Mouse (Mus musculus): ENCODE measurements around the gene Cdc123. TPM values are rescaled to one million over a fixed set of nuclear protein-coding genes. Genes with fewer than 3 reads are reported as not detected.

Gene Cdc123
- 277 and 297 TPM in 2 replicates for polyA plus RNA-seq (2015; fragmentation: Nextera tagmentation; extraction: Ambion mirVana)

DNA sequence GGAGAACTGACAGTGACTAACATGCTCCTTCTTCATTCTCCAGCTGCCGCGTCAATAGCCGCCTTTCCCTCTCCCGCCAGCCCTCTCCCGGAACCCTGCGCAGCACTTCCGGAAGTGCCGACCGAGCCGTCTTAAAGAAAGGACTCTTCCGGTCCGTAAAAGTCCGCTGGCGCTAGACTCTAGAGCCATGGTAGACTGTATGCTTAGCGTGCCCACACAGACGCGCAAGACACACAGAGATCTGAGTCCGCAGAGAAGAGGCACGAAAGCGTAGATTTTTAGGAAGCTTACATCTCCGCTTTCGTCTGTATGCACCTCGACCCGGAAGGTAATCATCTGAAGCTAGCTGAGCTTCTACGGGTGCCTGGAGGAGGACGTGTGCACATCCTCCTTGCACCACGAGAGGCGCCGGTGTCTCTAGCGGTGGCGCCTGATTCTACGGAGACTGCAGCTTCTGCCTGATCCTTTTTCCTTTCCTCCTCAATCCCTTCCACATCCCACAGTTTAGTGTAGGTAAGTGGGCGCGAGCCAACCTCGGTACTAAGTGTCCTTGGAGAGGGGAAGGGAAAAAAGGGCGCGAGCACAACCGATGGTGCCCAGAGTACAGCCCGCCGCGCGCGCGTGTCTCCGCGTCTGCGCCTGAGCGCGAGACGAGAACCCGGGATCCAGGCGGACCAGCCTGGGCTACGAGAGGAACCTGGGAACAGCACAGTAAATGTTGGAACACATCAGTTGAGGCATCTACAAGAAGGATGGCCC lies at the start of gene Cdc123, which contains the start of gene Nudt5:
Gene Cdc123 (minus strand): TSS at position 292 of the 759 bp plus-strand sequence.
Gene Nudt5 (plus strand): TSS at position 147 of the 759 bp plus-strand sequence.
- Histone ChIP-seq H3K27ac (peak within 1 kb of the TSS; percentile 96), H3K4me3 (replicated peaks) (peak within 1 kb of the TSS; percentile 83), H3K36me3 (peaks cover 14% of the 10 kb centered on the region), H3K9ac (peak within 1 kb of the TSS; percentile 79), H3K4me2 (peak within 1 kb of the TSS; percentile 52), H3K4me1 (peaks cover 6% of the 10 kb centered on the region; the same call in 1 of the 2 replicates), H3K9me3 (no peaks in the 10 kb centered on the region), H3K27me3 (replicated peaks) (no peaks in the 10 kb centered on the region)
- under 1% methylated on average over 53 of the region's 53 CpGs for WGBS
- ATAC-seq (ENCODE audit: insufficient read depth, low FRiP score, low read depth): peak; percentile 94

DNA sequence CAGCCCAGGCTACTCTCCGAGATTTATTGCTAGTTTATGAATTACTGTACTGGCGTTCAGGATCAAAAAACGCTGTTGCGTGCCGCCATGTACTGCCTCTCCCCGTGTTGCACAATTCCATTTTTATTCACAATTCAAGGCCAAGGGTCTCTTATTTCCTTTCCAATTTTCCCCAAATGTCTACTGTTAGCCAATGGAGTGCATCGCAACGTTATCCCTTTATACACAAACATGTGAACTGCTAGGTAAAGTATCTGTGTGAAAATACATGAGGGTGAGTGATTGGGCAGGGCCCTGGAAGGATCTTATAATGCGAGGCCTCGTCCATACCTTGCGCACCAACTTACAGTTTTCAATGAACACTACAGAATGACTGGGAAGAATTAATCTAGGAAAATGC lies 49.3 kb upstream of the Cdc123 start:
- Histone ChIP-seq H3K4me2 (peak overlapping the region; percentile 66), H3K27me3 (replicated peaks) (no peaks in the 10 kb centered on the region), H3K9me3 (no peaks in the 10 kb centered on the region), H3K4me1 (peaks cover 9% of the 10 kb centered on the region), H3K4me3 (replicated peaks) (peak overlapping the region; percentile 94), H3K9ac (peak overlapping the region; percentile 92; the same call in 1 of the 2 replicates), H3K36me3 (peaks cover 5% of the 10 kb centered on the region; the same call in 1 of the 2 replicates), H3K27ac (peak overlapping the region; percentile 92; the same call in 1 of the 2 replicates)
- 28% methylated on average over 11 of the region's 11 CpGs for WGBS
- no peak for ATAC-seq (ENCODE audit: insufficient read depth, low FRiP score, low read depth)

GRCm38 (mm10) chr2:5889412-5889811 lies 44.4 kb upstream of the Cdc123 start:
- H3K27ac ChIP-seq: no peak overlapping the region
- WGBS: 50% methylated on average over 2 of the region's 2 CpGs
- peaks cover 29% of the 10 kb centered on the region for H3K36me3 ChIP-seq
- H3K9ac ChIP-seq: no peak overlapping the region
- ATAC-seq (ENCODE audit: insufficient read depth, low FRiP score, low read depth): no peak
- H3K4me2 ChIP-seq: no peak overlapping the region
- no peaks in the 10 kb centered on the region for H3K9me3 ChIP-seq
- no peaks in the 10 kb centered on the region for H3K27me3 ChIP-seq (replicated peaks)
- H3K4me1 ChIP-seq: peaks cover 8% of the 10 kb centered on the region
- H3K4me3 ChIP-seq (replicated peaks): no peak overlapping the region

- H3K27ac ChIP-seq: no peak overlapping the region
- H3K4me3 ChIP-seq (replicated peaks): no peak overlapping the region
- peaks cover 5% of the 10 kb centered on the region; the same call in 1 of the 2 replicates for H3K4me1 ChIP-seq
- no peaks in the 10 kb centered on the region for H3K27me3 ChIP-seq (replicated peaks)
- no peak overlapping the region for H3K4me2 ChIP-seq
- no peak for ATAC-seq (ENCODE audit: insufficient read depth, low FRiP score, low read depth)
- no peak overlapping the region for H3K9ac ChIP-seq
- H3K36me3 ChIP-seq: peaks cover 31% of the 10 kb centered on the region
- 78% methylated on average over 5 of the region's 5 CpGs for WGBS
- no peaks in the 10 kb centered on the region for H3K9me3 ChIP-seq
Observed at GRCm38 (mm10) chr2:5888865-5889264, 43.9 kb upstream of the Cdc123 start.

DNA sequence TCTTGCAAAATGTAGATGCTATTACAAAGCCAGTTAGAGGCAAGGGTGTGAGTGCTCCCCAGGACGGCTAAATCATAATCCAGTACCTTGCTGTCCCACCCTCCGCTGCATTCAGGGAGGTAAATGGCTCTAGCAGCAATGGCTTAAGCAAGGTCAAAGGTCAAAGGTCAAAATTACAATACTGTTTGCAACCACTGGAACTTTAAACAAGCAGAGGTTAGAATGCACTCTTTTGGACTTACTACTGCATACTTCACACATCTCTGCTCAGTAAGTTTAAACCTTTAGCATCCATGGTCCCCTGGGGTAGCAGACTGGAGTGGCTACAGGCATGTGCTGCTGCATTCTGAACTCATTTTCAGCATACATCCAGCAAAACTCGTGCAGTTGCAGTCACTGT lies 32.5 kb upstream of the Cdc123 start:
- no peak overlapping the region for H3K27ac ChIP-seq
- no peaks in the 10 kb centered on the region for H3K27me3 ChIP-seq (replicated peaks)
- no peak for ATAC-seq (ENCODE audit: insufficient read depth, low FRiP score, low read depth)
- no peaks in the 10 kb centered on the region for H3K4me1 ChIP-seq
- H3K9ac ChIP-seq: no peak overlapping the region
- H3K4me2 ChIP-seq: no peak overlapping the region
- no peaks in the 10 kb centered on the region for H3K9me3 ChIP-seq
- no peak overlapping the region for H3K4me3 ChIP-seq (replicated peaks)
- peaks cover 45% of the 10 kb centered on the region for H3K36me3 ChIP-seq
- 64% methylated on average over 3 of the region's 3 CpGs for WGBS

GRCm38 (mm10) chr2:5869746-5870145 lies 24.8 kb upstream of the Cdc123 start:
- H3K36me3 ChIP-seq: peaks cover 40% of the 10 kb centered on the region
- 89% methylated on average over 5 of the region's 5 CpGs for WGBS
- no peak overlapping the region for H3K4me3 ChIP-seq (replicated peaks)
- no peak overlapping the region for H3K9ac ChIP-seq
- H3K27me3 ChIP-seq (replicated peaks): no peaks in the 10 kb centered on the region
- H3K9me3 ChIP-seq: no peaks in the 10 kb centered on the region
- no peak overlapping the region for H3K27ac ChIP-seq
- no peak for ATAC-seq (ENCODE audit: insufficient read depth, low FRiP score, low read depth)
- no peak overlapping the region for H3K4me2 ChIP-seq
- no peaks in the 10 kb centered on the region for H3K4me1 ChIP-seq

DNA sequence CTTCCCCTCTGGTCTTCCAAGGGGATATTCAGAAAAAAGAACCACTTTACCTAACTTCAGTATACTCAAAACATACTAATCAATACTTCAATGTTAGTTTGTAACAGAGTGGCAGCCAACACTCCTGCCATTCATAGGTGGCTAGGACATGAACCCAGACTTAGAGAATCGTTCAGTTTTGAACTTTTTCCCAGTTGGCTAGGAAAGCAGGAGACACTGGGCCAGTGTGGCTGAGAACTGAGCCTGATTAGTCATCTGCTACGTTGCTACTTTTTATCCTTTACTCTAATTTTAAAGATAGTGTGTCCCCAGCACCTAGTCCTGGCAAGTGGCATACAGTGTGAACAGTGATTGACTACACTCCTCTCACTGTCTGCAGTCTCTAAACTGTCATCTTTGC lies 22.7 kb upstream of the Cdc123 start:
- no peaks in the 10 kb centered on the region for H3K9me3 ChIP-seq
- no peak overlapping the region for H3K9ac ChIP-seq
- no peak overlapping the region for H3K27ac ChIP-seq
- H3K27me3 ChIP-seq (replicated peaks): no peaks in the 10 kb centered on the region
- ATAC-seq (ENCODE audit: insufficient read depth, low FRiP score, low read depth): no peak
- 87% methylated on average over 2 of the region's 2 CpGs for WGBS
- no peak overlapping the region for H3K4me2 ChIP-seq
- H3K4me1 ChIP-seq: no peaks in the 10 kb centered on the region
- peaks cover 39% of the 10 kb centered on the region for H3K36me3 ChIP-seq
- H3K4me3 ChIP-seq (replicated peaks): no peak overlapping the region

- Histone ChIP-seq H3K27ac (no peak within 1 kb of the TSS), H3K36me3 (peaks cover 46% of the 10 kb centered on the region), H3K27me3 (replicated peaks) (no peaks in the 10 kb centered on the region), H3K4me3 (replicated peaks) (no peak within 1 kb of the TSS), H3K9me3 (no peaks in the 10 kb centered on the region), H3K4me1 (no peaks in the 10 kb centered on the region), H3K4me2 (no peak within 1 kb of the TSS), H3K9ac (no peak within 1 kb of the TSS)
- ATAC-seq (ENCODE audit: insufficient read depth, low FRiP score, low read depth): no peak
- WGBS: 92% methylated on average over 3 of the region's 3 CpGs
Observed at GRCm38 (mm10) chr2:5862834-5863233, 17.9 kb upstream of the Cdc123 start, which contains the start of gene Gm13199. Gm13199 (minus strand) TSS chr2:5862934.

DNA sequence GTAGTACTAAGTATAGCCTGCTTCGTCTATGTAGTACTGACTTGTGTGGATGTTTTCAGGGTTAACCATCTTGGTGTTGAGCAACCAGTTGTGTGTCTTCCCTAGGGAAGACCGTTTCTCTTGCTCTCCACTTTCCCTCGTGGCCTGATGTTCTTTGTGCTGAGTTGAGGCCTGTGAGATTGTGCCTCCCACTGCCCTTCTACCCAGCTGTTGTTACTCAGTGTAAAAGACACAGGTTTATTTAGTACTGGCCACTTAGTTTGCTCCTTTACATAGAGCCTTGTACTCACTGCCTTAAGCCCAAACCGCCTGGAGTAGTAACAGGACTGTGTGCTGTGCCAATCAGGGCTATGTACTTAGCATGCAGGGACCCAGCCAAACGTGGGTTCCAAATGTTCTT lies 6.9 kb upstream of the Cdc123 start:
- Histone ChIP-seq H3K36me3 (no peaks in the 10 kb centered on the region; the same call in 1 of the 2 replicates), H3K9ac (no peak overlapping the region), H3K27ac (no peak overlapping the region), H3K4me3 (replicated peaks) (no peak overlapping the region), H3K4me1 (peaks cover 3% of the 10 kb centered on the region; the same call in 1 of the 2 replicates), H3K27me3 (replicated peaks) (no peaks in the 10 kb centered on the region), H3K9me3 (no peaks in the 10 kb centered on the region), H3K4me2 (no peak overlapping the region)
- ATAC-seq (ENCODE audit: insufficient read depth, low FRiP score, low read depth): no peak
- WGBS: 72% methylated on average over 5 of the region's 5 CpGs

DNA sequence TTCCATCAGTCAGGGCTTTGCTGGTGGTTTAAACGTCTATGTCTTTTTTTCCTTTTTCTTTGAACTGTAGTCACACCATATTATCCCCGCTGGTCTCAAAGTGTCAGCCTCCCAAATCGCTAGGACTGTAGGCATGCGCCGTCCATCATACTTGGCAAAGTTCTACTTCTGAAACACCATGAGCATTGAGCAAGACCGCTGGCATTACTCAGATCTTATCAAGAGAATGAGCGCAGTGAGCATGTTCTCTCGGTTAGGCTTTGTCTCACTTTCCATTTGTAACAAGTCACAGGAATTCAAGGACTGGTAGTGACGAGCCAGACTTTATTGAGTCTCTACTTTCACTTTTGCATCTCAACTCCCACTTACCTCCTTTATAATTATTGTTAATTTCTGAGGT lies 6.2 kb upstream of the Cdc123 start:
- 89% methylated on average over 9 of the region's 9 CpGs for WGBS
- no peaks in the 10 kb centered on the region; the same call in 1 of the 2 replicates for H3K36me3 ChIP-seq
- no peaks in the 10 kb centered on the region for H3K9me3 ChIP-seq
- no peak overlapping the region for H3K4me2 ChIP-seq
- peaks cover 6% of the 10 kb centered on the region; the same call in 1 of the 2 replicates for H3K4me1 ChIP-seq
- no peaks in the 10 kb centered on the region for H3K27me3 ChIP-seq (replicated peaks)
- ATAC-seq (ENCODE audit: insufficient read depth, low FRiP score, low read depth): no peak
- no peak overlapping the region for H3K27ac ChIP-seq
- no peak overlapping the region for H3K4me3 ChIP-seq (replicated peaks)
- H3K9ac ChIP-seq: no peak overlapping the region

DNA sequence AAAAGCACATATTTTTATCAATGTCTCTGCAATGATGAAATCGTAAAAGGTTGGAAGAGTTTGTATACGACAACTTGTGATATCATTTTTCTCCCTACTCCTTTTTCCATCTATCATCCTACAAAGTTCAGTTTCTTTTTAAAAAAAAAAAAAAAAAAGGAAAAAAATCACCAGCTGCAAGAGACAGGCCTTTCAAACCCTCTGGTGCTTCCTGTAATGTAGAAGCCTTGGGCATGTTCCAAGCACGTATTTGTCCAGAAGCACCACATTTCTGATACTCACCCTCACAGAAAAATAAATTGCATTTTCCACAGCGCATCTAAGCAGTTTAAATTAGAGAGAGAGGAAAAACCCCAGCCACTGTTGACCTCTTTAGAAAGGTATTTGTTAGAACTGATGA lies 862 bp upstream of the Cdc123 start:
- Histone ChIP-seq H3K4me1 (peaks cover 6% of the 10 kb centered on the region; the same call in 1 of the 2 replicates), H3K9ac (peak overlapping the region; percentile 79; the same call in 1 of the 2 replicates), H3K27ac (peak overlapping the region; percentile 96; the same call in 1 of the 2 replicates), H3K4me2 (peak overlapping the region; percentile 52), H3K36me3 (peaks cover 9% of the 10 kb centered on the region), H3K9me3 (no peaks in the 10 kb centered on the region), H3K4me3 (replicated peaks) (peak overlapping the region; percentile 83), H3K27me3 (replicated peaks) (no peaks in the 10 kb centered on the region)
- ATAC-seq (ENCODE audit: insufficient read depth, low FRiP score, low read depth): no peak
- 14% methylated on average over 4 of the region's 4 CpGs for WGBS

- no peaks in the 10 kb centered on the region for H3K9me3 ChIP-seq
- peak overlapping the region; percentile 96 for H3K27ac ChIP-seq
- peak overlapping the region; percentile 79 for H3K9ac ChIP-seq
- H3K4me2 ChIP-seq: peak overlapping the region; percentile 52
- H3K4me1 ChIP-seq: peaks cover 6% of the 10 kb centered on the region; the same call in 1 of the 2 replicates
- peak overlapping the region; percentile 83 for H3K4me3 ChIP-seq (replicated peaks)
- WGBS: 3% methylated on average over 23 of the region's 23 CpGs
- peak; percentile 9; the same call in 1 of the 2 replicates for ATAC-seq (ENCODE audit: insufficient read depth, low FRiP score, low read depth)
- H3K27me3 ChIP-seq (replicated peaks): no peaks in the 10 kb centered on the region
- H3K36me3 ChIP-seq: peaks cover 20% of the 10 kb centered on the region
Observed at GRCm38 (mm10) chr2:5844181-5844872, 637 bp downstream of the Cdc123 start.

Measured in stomach, embryonic 15.5 days (tissue).